Mouse (Mus musculus): ENCODE results near the gene Rubcn. TPM values are rescaled to one million over a fixed set of nuclear protein-coding genes. Genes with fewer than 3 reads are reported as not detected.

Gene Rubcn
- polyA plus RNA-seq, 1 experiment from 2014 or later, result 26.1 TPM

DNA sequence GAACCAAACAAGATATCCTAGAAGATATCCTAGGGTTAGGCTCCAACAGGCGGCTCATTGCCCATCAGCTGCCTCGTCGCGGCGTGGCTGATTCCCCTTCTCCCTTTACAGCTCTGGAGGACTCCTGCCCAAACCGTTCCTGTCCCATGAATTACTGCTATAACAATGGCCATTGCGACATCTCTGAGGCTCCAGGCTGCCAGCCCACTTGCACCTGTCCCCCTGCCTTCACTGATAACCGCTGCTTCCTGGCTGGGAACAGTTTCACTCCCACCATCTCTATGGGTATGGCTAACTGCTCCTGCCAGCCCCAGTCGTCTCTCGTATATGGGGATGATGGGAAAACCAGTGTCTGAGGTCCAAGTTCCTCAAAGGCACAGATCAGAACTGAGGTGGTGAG, 100.9 kb downstream of the Rubcn start:
- ATAC-seq (ENCODE audit: low FRiP score), result no peak
- Histone ChIP-seq H3K4me3 (no peak overlapping the region), H3K9me3 (no peaks in the 10 kb centered on the region), H3K27ac (no peak overlapping the region), H3K4me1 (replicated peaks) (peaks cover 9% of the 10 kb centered on the region; the same call in 1 of the 2 replicates), H3K9ac (no peak overlapping the region), H3K36me3 (no peaks in the 10 kb centered on the region), H3K27me3 (no peaks in the 10 kb centered on the region), H3K4me2 (no peak overlapping the region)
- WGBS, result 80% methylated on average over 10 of the region's 10 CpGs

Other genes with a start within 250 kb of the Rubcn start
- gene Tnk2, start 233.9 kb downstream of the Rubcn start, polyA plus RNA-seq (2015; fragmentation: Nextera tagmentation; extraction: Ambion mirVana), result 18.0 and 19.1 TPM in 2 replicates
- not detected in 2 replicates for gene Muc4, start 141.9 kb downstream of the Rubcn start, polyA plus RNA-seq (2015; fragmentation: Nextera tagmentation; extraction: Ambion mirVana)
- not detected in 2 replicates for gene Muc20, start 80.3 kb downstream of the Rubcn start, polyA plus RNA-seq (2015; fragmentation: Nextera tagmentation; extraction: Ambion mirVana)
- gene Smbd1, start 67.3 kb downstream of the Rubcn start, polyA plus RNA-seq (2015; fragmentation: Nextera tagmentation; extraction: Ambion mirVana), result not detected in 2 replicates
- gene Fyttd1, start 266 bp downstream of the Rubcn start, polyA plus RNA-seq (2015; fragmentation: Nextera tagmentation; extraction: Ambion mirVana), result 110 and 119 TPM in 2 replicates
- gene Lrch3, start 36.3 kb upstream of the Rubcn start, polyA plus RNA-seq (2015; fragmentation: Nextera tagmentation; extraction: Ambion mirVana), result 47.3 and 51.3 TPM in 2 replicates
- 6.4 and 6.8 TPM in 2 replicates for gene Iqcg, start 178.5 kb upstream of the Rubcn start, polyA plus RNA-seq (2015; fragmentation: Nextera tagmentation; extraction: Ambion mirVana)
- gene Rpl35a, start 178.7 kb upstream of the Rubcn start, polyA plus RNA-seq (2015; fragmentation: Nextera tagmentation; extraction: Ambion mirVana), result 566 and 585 TPM in 2 replicates
- 3.3 and 4.4 TPM in 2 replicates for gene Lmln, start 184.8 kb upstream of the Rubcn start, polyA plus RNA-seq (2015; fragmentation: Nextera tagmentation; extraction: Ambion mirVana)